Mouse (Mus musculus) erythroblast, embryonic 14.5 days (primary cell): ENCODE measurements around the gene Ston1.

Experiments used
- GATA1 ChIP-seq: IDR thresholded peaks from 2 replicates; pipeline ENCODE4 v1.6.1; 2012; ENCODE audit warnings: low read length, inconsistent platforms, mixed read lengths
- TAL1 ChIP-seq: IDR thresholded peaks from 3 replicates; pipeline ENCODE4 v1.6.1; 2012; ENCODE audit warnings: low read length, inconsistent platforms, mixed read lengths

DNA sequence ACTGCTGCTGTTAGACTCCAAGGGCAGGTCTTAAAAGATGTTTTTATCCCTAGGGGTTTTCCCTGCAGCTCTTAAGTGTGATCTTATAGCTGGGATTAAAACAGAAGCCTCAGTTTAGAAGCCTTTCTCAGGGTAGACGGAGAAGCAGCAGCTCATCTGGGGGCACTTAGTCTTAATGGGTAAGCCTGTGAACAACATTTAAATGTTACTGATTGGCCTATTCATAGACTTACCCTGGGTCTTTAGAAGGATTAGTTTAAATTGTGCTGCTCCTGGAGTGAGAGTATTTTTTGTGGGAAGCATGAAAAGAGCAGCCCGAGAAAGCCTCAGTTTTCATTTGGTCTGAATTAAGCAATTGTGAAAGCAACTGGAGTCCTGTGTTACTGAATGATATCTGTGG is 72.4 kb downstream of the Ston1 start:
- TF ChIP-seq TAL1 (no peak), GATA1 (no peak)
